21 mouse cellular contexts compared by ENCODE assay signal in the genomic region with DNA sequence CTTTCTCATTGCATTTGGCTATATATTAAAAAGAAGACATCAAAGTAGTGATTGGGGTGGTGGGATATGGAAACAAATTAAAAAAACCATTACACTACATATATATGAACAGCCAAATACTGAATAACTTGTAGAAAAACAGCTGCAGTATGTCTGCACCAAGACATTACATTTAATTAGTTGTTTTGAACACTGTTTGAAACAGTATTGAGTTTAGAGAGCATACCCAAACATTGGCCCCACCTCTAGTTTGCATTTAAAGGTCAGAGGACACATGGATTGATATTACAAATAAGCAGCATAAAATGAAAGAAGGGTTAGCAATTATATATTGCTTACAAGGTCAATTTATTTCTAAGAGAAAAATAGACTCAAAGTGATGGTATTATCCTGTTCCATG.
DNase-seq lines count a peak whose midpoint lies in the region; ATAC-seq and TF ChIP-seq lines count a peak whose summit lies in the region.
"Had no signal": no experiment of that assay in that cellular context is flagged by ENCODE, and none has a peak within 500 bp of the region (broad histone marks: within the 10 kb centered on the region; RNA-seq: fewer than 3 reads in every experiment).

No protein-coding gene starts in this region.

- no peak overlapping the region for H3K4me2 ChIP-seq in lung, embryonic 14.5 days
- H3K4me2 ChIP-seq in lung, embryonic 15.5 days, result no peak overlapping the region
- H3K4me2 ChIP-seq in lung, embryonic 16.5 days (ENCODE audit: low read depth, low read length), result no peak overlapping the region
- no peak overlapping the region for H3K4me2 ChIP-seq in lung, postnatal 0 days (replicated peaks; ENCODE audit: low read depth, low read length)

- H3K36me3 ChIP-seq in lung, embryonic 14.5 days (ENCODE audit: insufficient read depth), result no peaks in the 10 kb centered on the region
- no peaks in the 10 kb centered on the region for H3K36me3 ChIP-seq in lung, embryonic 15.5 days
- no peaks in the 10 kb centered on the region for H3K36me3 ChIP-seq in lung, embryonic 16.5 days (ENCODE audit: control insufficient read depth, insufficient read depth, low read length)
- no peaks in the 10 kb centered on the region for H3K36me3 ChIP-seq in lung, postnatal 0 days (ENCODE audit: insufficient read depth, low read length)
- H3K36me3 ChIP-seq: G1E had no signal

- H3K27me3 ChIP-seq in lung, embryonic 14.5 days (ENCODE audit: insufficient read depth, low read length), result no peaks in the 10 kb centered on the region
- H3K27me3 ChIP-seq in lung, embryonic 15.5 days, result no peaks in the 10 kb centered on the region
- no peaks in the 10 kb centered on the region for H3K27me3 ChIP-seq in lung, embryonic 16.5 days (ENCODE audit: control insufficient read depth, insufficient read depth, low read depth, low read length)
- no peaks in the 10 kb centered on the region for H3K27me3 ChIP-seq in lung, postnatal 0 days (replicated peaks; ENCODE audit: insufficient read depth, low read length)
- H3K27me3 ChIP-seq: CH12.LX, Patski had no signal

- TF ChIP-seq EP300 in lung, postnatal 0 days (IDR thresholded peaks at IDR 0.05), result no peak

- no peaks in the 10 kb centered on the region for H3K9me3 ChIP-seq in lung, embryonic 14.5 days (ENCODE audit: low read depth, low read length)
- H3K9me3 ChIP-seq in lung, embryonic 15.5 days, result no peaks in the 10 kb centered on the region
- H3K9me3 ChIP-seq in lung, embryonic 16.5 days (ENCODE audit: control insufficient read depth, low read length), result no peaks in the 10 kb centered on the region
- H3K9me3 ChIP-seq in lung, postnatal 0 days (ENCODE audit: low read length), result no peaks in the 10 kb centered on the region

- DNase-seq in lung, embryonic 14.5 days, result peak; percentile 70
- no peak for DNase-seq in lung, postnatal 36 days
- DNase-seq in lung, adult 2 months, result no peak
- DNase-seq in lung, postnatal 0 days (ENCODE audit: low spot score), result no peak
- DNase-seq: adrenal gland, adult 2 months; adrenal gland, adult 8-10 months; adrenal gland, postnatal 10 days; adrenal gland, postnatal 14 days; adrenal gland, postnatal 25 days; adrenal gland, postnatal 36 days; B cell, adult 2 months; cerebellum, adult 11 months; cerebellum, adult 11-12 months; cerebellum, adult 18-20 months had no signal

- no peak overlapping the region for H3K27ac ChIP-seq in lung, embryonic 14.5 days (ENCODE audit: low read depth)
- H3K27ac ChIP-seq in lung, embryonic 15.5 days, result no peak overlapping the region
- H3K27ac ChIP-seq in lung, embryonic 16.5 days (ENCODE audit: low read length), result no peak overlapping the region
- no peak overlapping the region for H3K27ac ChIP-seq in lung, postnatal 0 days (ENCODE audit: low read length)

- no peak for TF ChIP-seq POLR2A in lung, adult 2 months (IDR thresholded peaks at IDR 0.05; ENCODE audit: borderline replicate concordance, extremely low read depth, low read depth, low read length)

- H3K4me3 ChIP-seq in lung, embryonic 14.5 days (ENCODE audit: low read depth, low read length), result no peak overlapping the region
- no peak overlapping the region for H3K4me3 ChIP-seq in lung, embryonic 15.5 days
- H3K4me3 ChIP-seq in lung, adult 2 months (replicated peaks; ENCODE audit: extremely low read depth, low read depth, low read length), result no peak overlapping the region
- no peak overlapping the region for H3K4me3 ChIP-seq in lung, embryonic 16.5 days (ENCODE audit: low read length)
- H3K4me3 ChIP-seq in lung, postnatal 0 days (ENCODE audit: low read depth, low read length), result no peak overlapping the region

- TF ChIP-seq CTCF in lung, embryonic 14.5 days (IDR thresholded peaks at IDR 0.05; ENCODE audit: low read depth), result no peak
- TF ChIP-seq CTCF in lung, adult 2 months (IDR thresholded peaks at IDR 0.05; ENCODE audit: insufficient read depth, low read length), result no peak
- TF ChIP-seq CTCF in lung, postnatal 0 days (IDR thresholded peaks at IDR 0.05), result no peak

- no peak overlapping the region for H3K9ac ChIP-seq in lung, embryonic 14.5 days
- H3K9ac ChIP-seq in lung, embryonic 15.5 days, result no peak overlapping the region
- no peak overlapping the region for H3K9ac ChIP-seq in lung, embryonic 16.5 days (ENCODE audit: low read length)
- H3K9ac ChIP-seq in lung, postnatal 0 days (replicated peaks; ENCODE audit: low read depth), result no peak overlapping the region

- ATAC-seq in lung, embryonic 14.5 days (ENCODE audit: insufficient read depth), result peak; percentile 83; the same call in 1 of the 2 replicates
- peak; percentile 57; the same call in 1 of the 2 replicates for ATAC-seq in lung, embryonic 15.5 days (ENCODE audit: borderline replicate concordance, extremely low read depth, low FRiP score, low TSS enrichment)
- peak; percentile 70 for ATAC-seq in lung, embryonic 16.5 days (ENCODE audit: low read depth)
- ATAC-seq in lung, postnatal 0 days, result no peak
- ATAC-seq: activated CD4-positive, CD25-positive, alpha-beta regulatory T cell, adult 4 months; CD4-positive, CD25-positive, alpha-beta regulatory T cell, adult 4 months; Patski had no signal

- no peaks in the 10 kb centered on the region for H3K4me1 ChIP-seq in lung, embryonic 14.5 days (ENCODE audit: insufficient read depth)
- no peaks in the 10 kb centered on the region for H3K4me1 ChIP-seq in lung, embryonic 15.5 days
- no peaks in the 10 kb centered on the region for H3K4me1 ChIP-seq in lung, adult 2 months (ENCODE audit: control insufficient read depth, insufficient read depth, low read length)
- no peaks in the 10 kb centered on the region for H3K4me1 ChIP-seq in lung, embryonic 16.5 days (replicated peaks; ENCODE audit: control insufficient read depth, insufficient read depth, low read length)
- H3K4me1 ChIP-seq in lung, postnatal 0 days (ENCODE audit: insufficient read depth, low read depth, low read length), result no peaks in the 10 kb centered on the region
